Mouse (Mus musculus) layer of hippocampus, postnatal 36 days (tissue): ENCODE measurements at regions not wholly inside any gene's neighbourhood (a gene's known extent, or its start where the extent isn't known, plus 50 kb on each side); places are given as distances from the start of the nearest gene placed in this dataset.
"Not testable (repeated sequence)": the region's sequence is repeated elsewhere in the genome, so short reads cannot be mapped to it uniquely, and the experiment has no call there.

Source experiments
- DNase-seq, 2 experiments: peaks; one replicate each; pipeline ENCODE4 v3.0.0; 2022

DNA sequence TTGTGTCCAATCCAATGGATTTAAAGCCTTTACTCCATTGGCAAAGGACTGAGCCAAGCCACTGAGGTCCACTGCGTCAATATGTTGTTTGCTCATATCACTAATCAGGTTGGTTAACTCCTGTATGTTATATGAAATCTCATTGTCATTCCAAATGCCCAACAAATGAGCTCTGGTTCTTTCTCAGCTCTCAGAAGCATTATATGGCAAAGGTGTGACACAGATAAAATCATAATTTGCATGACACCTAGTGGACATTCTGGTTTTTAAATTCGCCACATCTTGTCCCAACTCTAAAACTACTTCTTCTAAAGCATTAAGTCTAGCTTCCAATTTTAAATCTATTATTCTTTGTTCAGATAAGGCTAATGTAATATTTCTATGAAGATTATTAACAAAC, 1035.1 kb upstream of the Sel1l start:
- not testable (repeated sequence) for DNase-seq

DNA sequence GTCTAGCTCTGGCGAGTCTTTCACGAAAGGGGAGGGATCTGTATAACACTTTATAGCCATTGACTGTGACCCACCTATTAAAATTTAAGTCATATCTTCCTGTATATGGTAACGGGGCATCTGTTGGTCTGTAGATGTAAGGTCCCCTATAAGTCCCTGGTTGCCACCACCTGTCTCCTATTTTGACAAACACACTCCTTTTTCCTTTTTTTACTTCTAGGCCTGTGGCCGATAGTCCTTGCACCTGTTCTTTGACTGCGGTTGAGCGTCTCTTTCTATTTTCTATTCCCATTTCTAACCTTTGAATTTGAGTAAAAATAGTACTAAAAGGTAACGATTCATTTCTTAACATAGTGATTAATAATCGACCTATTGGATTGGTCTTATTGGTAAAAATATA, 1034.1 kb upstream of the Sel1l start:
- not testable (repeated sequence) for DNase-seq

- not testable (repeated sequence) for DNase-seq
Measured at GRCm38 (mm10) chr12:92882540-92882939, 1033.6 kb upstream of the Sel1l start.

DNA sequence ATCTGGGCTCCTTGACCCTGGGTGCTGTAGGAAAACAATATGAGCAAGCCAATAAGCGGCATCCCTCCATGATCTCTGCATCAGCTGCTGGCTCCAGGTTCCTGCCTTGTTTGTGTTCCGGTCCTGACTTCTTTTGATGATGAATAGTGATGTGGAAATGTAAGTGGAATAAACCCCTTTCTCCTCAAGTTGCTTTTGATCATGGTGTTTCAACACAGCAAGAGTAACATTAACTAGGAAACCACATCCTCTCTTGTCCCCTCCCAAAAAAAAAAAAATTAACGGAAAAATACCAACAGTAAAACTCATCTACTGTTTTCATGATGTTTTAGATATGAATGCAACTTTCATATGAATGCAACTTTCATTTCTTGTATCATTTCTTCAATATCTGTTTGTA, 1024.6 kb upstream of the Sel1l start:
- no peak for DNase-seq

DNA sequence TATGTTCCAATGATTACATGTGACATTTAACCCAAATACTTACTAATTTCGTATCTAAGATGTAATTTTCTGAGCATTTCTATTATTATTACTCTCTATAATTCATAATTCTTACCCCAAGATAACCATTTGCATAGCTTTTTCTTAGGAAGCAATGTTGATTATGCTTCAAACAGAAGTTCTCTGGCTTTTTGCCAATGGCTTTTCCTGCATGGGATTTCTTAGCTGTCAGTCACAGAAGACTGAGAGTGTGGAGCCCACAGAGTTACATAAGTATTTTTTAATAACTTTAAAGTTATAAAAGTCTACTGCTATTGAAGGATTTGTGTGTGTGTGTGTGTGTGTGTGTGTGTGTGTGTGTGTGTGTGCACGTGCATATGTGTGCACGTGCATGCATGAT, 1020.4 kb upstream of the Sel1l start:
- no peak for DNase-seq

GRCm38 (mm10) chr12:92823090-92823786, 974.3 kb upstream of the Sel1l start:
- no peak for DNase-seq

- DNase-seq, result no peak
Measured at GRCm38 (mm10) chr12:92818610-92819009, 969.7 kb upstream of the Sel1l start.

- DNase-seq, result no peak
Measured at GRCm38 (mm10) chr12:92801121-92801520, 952.2 kb upstream of the Sel1l start.

DNA sequence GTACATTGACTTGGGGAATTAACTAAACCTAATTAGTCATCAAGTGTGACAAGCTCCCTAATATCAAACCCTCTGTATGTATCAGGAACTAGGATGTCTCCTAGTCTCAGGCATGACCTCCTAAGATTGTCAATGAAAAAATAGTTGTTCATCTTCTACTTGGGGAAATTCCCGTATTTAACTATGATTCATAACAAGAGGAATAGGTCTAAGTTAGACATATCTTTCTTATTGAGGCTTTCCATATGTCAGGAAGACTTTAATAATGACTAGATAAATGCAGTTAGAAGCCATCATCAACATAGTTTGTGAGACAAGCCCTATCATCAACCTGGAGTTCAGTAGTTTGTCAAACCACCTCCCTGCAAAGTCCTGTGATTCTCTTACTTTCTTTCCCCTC, 934.4 kb upstream of the Sel1l start:
- DNase-seq, result no peak

DNA sequence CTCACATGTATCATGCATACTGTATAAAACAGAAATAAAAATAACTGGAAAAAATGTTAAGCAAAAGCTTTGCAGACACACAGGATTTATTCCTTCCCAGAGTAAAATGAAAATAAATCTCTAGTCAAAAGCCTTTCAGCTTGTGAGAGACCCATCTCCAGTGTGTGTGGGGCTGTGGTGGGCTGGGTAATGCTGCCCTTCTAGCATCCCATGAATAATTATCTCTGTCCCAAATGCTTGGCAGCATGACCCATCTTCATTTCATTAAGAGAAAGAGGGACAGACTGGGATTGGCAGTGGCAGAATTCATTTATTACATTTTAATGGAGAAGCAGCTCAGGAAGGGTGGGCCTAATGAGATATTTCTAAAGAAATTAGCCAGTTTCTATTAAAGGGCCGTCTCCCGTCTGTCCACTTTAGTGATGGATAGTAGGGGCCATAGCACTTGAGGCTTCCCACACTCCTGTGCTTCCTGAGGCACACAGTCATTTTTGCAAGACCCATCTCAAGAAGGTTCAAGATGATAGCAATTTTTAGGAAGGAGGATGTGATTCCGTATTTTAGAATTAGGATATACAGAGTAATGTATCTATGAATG, 930.8 kb upstream of the Sel1l start:
- no peak for DNase-seq

DNA sequence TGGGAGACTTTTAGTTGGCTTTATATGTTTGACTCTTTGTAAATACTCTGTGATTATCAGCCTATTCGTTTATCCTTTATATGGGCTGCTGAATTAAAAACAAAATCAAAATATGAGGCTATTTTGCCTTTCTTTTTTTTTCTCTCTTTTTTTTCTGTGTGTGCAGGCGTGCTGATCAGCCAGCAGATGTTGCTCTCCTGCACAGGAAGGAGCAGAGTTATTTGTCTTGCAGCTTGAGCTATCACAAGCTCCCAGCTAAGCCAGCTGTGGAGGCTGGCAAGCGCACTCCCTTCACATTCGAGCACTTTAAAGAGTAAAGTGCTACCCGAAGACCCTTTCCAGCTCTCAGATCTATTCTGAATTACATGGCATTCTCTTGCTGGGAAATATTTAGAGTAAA, 926.7 kb upstream of the Sel1l start:
- no peak for DNase-seq

DNA sequence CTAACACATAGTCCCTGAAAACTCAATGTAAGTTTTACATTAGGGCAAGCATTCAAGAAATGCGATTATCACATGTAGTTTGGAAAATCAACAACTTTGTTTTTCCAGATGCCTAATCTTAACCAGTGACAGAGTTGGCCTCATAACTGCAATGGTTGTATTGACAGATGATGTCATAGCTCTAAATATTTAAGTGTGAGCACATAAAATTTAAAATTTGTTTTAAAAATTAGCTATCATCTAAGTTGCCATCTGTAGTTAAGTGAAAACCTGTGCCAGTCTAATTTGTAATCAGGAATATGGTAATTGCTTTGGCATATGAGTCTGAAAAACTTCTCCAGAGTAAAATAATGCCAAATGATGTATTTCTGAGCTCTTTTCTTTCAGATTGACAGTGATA, 899.6 kb upstream of the Sel1l start:
- no peak for DNase-seq

DNA sequence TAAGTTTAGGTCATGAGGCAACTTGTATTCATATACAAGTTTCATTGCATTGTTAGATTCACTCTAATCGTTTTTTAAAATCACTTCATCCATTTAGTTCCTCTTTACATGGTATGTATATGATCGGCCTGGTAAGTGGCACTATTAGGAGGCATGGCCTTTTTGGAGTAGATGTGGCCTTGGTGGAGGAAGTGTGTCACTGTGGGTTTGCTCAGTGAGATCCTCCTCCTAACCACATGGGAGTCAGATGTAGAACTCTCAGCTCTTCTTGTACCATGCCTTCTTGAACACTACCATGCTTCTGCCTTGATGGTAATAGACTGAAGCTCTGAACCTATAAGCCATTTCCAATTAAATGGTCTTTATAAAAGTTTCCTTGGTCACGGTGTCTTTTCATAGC, 891.9 kb upstream of the Sel1l start:
- no peak for DNase-seq

GRCm38 (mm10) chr12:92739196-92739595, 890.2 kb upstream of the Sel1l start:
- no peak for DNase-seq

DNA sequence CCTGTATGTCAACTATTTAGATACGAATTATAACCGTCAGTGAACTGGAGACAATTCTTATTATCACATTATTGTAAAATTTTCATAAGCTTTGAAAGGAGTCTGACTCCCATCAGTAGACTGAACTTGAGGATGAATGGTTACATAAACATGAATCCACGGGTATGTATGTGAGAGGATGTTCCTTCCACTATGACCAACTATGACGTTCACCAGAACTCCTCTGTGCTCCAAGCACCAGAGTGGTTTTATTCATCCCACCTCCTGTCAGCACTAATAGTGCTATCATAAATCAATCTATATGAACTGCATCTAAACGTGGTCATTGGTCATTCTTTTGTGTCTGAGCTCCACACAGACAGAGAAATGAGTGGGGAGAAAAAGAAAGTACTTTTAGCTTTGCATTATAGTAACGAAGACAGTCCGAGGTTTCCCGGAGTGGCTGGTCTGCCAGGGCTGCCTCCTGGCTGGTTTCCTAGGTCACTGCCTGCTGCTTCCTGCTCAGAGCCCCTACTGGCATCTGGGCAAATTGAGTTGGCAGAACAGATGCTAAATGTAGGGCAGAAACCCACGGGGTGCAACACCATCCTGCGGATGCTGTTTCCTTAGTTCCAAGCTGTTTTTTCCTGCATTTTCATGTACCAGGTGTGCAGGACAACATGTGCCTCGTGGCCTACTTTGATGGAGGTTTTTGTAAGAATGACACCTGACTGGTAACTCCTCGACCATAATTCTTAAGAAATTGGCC, 888.8 kb upstream of the Sel1l start:
- DNase-seq, result peak; percentile 21 to 24

GRCm38 (mm10) chr12:92723022-92723421, 874.1 kb upstream of the Sel1l start:
- no peak for DNase-seq

DNA sequence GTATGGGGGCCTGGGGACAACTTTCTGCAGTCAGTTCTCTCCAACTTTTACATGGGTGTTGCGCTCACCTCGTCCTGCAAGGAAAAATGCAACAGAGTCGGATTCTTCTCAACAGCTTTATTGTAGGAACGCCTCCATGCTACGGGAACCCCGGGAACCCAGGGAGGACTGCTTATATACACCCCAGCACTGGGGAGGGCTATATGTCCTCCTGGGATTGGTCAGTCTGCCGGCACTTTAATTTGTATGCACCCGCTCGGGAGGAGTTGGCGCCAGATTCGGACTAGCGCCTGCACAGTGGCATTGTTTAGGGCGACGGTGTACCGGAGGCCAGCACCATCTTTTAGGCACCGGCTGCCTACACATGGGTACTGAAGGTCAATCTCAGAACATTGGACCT, 864.5 kb upstream of the Sel1l start:
- DNase-seq, result no peak

DNA sequence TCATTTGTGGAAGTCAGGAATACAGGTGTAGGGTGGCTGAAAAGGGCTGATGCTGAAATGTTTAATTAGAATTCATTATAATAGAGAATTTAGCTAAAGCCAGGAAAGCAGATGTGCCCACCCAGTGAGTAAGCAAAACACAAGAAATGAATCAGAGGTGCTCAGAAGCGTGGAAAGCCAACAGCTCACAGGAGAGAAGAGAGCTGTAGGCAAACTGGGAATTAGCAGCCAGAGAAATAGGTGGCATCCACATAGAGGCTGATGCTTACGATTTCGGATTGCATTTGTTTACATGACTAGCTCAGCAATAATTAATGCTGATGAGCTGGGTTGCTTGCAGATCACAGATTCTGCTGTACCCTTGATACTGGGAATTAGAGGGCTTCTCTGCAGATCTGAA, 859.5 kb upstream of the Sel1l start:
- no peak for DNase-seq

DNA sequence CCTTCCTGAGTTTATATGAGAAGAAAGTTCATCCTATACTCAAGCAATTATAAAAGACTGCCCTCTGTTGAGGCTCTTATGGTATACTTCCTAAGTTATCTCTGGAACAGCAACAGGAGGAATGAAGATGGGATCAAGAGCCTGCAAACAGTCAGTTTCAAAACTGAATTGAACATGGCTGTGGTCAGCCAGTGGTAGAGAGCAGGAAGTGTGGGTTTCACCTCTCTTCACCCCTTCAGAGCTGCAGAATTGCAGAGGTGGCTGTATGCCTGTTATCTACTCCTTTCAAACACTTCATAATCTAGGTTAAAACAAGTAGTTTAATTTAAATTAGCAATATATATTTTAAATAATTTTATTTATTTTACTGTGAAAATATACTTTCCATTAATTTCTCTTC, 854.8 kb upstream of the Sel1l start:
- no peak for DNase-seq

DNA sequence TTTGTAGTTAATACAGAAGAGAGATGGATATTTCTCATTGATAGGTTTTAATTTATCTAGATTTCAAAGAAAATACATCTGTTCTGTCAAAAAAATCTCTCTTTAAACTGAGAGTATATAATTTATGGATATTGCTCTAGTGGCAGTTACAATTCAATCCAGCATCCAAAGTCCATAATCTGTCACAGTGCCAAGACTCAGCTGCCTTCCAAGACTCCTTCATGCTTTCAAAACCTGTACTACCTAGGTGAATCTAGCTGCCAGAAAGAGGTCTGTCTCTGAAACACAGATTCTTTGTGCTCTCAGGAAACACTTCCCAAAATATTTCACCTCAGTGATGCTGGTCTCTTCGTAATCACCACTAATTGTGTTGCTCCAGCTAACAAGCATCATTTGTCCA, 844.0 kb upstream of the Sel1l start:
- no peak for DNase-seq

- DNase-seq, result no peak
Measured at GRCm38 (mm10) chr12:92672396-92672795, 823.4 kb upstream of the Sel1l start.

DNA sequence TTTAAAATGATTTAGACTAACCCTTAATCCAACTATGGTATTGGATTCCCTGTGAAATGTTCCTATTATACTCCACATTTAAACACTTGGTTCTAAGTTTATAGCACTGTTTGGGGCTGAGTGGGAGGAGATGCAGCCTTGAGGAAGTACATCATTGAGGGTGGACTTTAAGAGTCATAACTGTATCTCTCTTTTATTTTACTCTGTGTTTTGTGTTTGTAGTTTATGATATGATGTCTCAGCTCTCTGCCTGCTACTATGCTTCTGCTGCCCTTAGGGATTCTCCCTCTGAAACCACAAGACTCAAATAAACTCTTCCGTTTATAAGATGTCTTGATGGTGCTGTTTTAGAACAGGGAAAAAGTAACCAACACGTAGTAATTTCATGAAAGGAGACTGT, 797.7 kb upstream of the Sel1l start:
- no peak for DNase-seq

- no peak for DNase-seq
Measured at GRCm38 (mm10) chr12:92645006-92645624, 796.2 kb upstream of the Sel1l start.

- no peak for DNase-seq
Measured at GRCm38 (mm10) chr12:92619120-92619519, 770.2 kb upstream of the Sel1l start.
